Mouse (Mus musculus) hindbrain, embryonic 10.5 days (tissue): ENCODE results near the gene Pik3ip1. TPM values are rescaled to one million over a fixed set of nuclear protein-coding genes. Genes with fewer than 3 reads are reported as not detected.
A peak's percentile ranks its signal among the peaks of the same experiment; 100 is the strongest.

Experiments used
- DNase-seq: peaks from one replicate; pipeline ENCODE4 v3.0.0-alpha.2; 2017; ENCODE audit warnings: low spot score
- H3K27ac ChIP-seq: fragments of 300-500 bp; sonication (generic); 2 replicates; pipeline ENCODE4 v1.5.1; 2016; ENCODE audit warnings: mild to moderate bottlenecking, moderate library complexity
- H3K27me3 ChIP-seq: fragments of 300-500 bp; sonication (generic); 2 replicates; pipeline ENCODE4 v1.6.1; 2016; ENCODE audit warnings: mild to moderate bottlenecking; ENCODE audit not compliant: poor library complexity, insufficient read depth, severe bottlenecking
- H3K36me3 ChIP-seq: fragments of 300-500 bp; sonication (generic); 2 replicates; pipeline ENCODE4 v1.6.1; 2016; ENCODE audit warnings: mild to moderate bottlenecking, moderate library complexity
- H3K4me1 ChIP-seq: fragments of 300-500 bp; sonication (generic); replicated peaks from 2 replicates; pipeline ENCODE4 v1.6.1; 2016; ENCODE audit warnings: mild to moderate bottlenecking
- H3K4me3 ChIP-seq: fragments of 300-500 bp; sonication (generic); 2 replicates; pipeline ENCODE4 v1.5.1; 2016; ENCODE audit warnings: mild to moderate bottlenecking, moderate library complexity
- H3K9me3 ChIP-seq: fragments of 300-500 bp; sonication (generic); 2 replicates; pipeline ENCODE4 v1.6.1; 2016; ENCODE audit warnings: mild to moderate bottlenecking, moderate library complexity
- WGBS: fragments of 180-500 bp; shearing (Covaris S2); methylation state at CpG from one replicate; pipeline ENCODE4 v1.1.7; 2016; 5-methylcytosine and 5-hydroxymethylcytosine counted together
- polyA plus RNA-seq: library from polyadenylated mRNA; unstranded; fragments of >200 nt; fragmentation: Nextera tagmentation; extraction: Ambion mirVana; gene quantifications from 2 replicates; pipeline ENCODE4 v1.2.1, GENCODE M21; 2016

Gene Pik3ip1
- 9.3 and 9.4 TPM in 2 replicates for polyA plus RNA-seq

DNA sequence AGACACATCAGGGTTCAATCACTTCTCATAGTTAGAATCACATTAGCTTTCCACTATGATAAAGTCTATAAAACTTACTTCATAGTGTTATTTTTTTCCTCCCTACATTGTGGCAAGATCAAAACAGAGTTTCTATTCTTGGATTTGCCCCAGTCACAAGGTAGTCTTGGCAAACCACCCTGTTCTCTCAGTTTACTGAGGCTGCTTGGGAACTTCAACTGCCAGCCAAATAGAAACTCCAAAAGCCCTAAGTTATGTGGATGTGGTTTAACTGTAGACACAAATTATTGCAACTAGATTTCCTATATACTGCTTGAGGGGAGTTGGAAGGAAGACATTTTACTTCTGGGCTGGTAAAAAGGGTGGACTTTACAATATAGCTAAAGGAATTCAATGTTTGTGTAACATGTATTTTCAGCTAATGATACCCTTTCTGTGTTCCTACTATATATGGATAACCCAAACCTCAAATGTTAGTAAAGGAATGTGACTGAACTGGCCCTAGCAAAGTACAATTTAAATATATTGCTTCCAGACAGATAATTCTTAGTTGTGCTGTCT, at the start of gene Pik3ip1:
Gene Pik3ip1, plus strand, starts transcription at position 511 of the 561 bp plus-strand sequence.
- Histone ChIP-seq H3K4me1 (peaks cover 36% of the 10 kb centered on the region), H3K36me3 (no peaks in the 10 kb centered on the region), H3K4me3 (peak within 1 kb of the TSS; percentile 58), H3K27me3 (0 out of 2 replicates have a peak, but pooled peaks cover 12% of the 10 kb centered on the region), H3K9me3 (no peaks in the 10 kb centered on the region), H3K27ac (peak within 1 kb of the TSS; percentile 85)
- DNase-seq, result no peak

GRCm38 (mm10) chr11:3282887-3283286, 47.3 kb upstream of the Pik3ip1 start:
- Histone ChIP-seq H3K27ac (no peak overlapping the region), H3K4me3 (no peak overlapping the region), H3K27me3 (no peaks in the 10 kb centered on the region), H3K9me3 (peaks cover 22% of the 10 kb centered on the region), H3K4me1 (peaks cover 8% of the 10 kb centered on the region), H3K36me3 (no peaks in the 10 kb centered on the region)
- 84% methylated on average over 6 of the region's 6 CpGs for WGBS
- DNase-seq, result no peak

- Histone ChIP-seq H3K4me3 (no peak overlapping the region), H3K4me1 (peaks cover 14% of the 10 kb centered on the region), H3K27ac (no peak overlapping the region), H3K9me3 (peaks cover 22% of the 10 kb centered on the region), H3K27me3 (no peaks in the 10 kb centered on the region), H3K36me3 (no peaks in the 10 kb centered on the region)
- DNase-seq, result no peak
- 91% methylated on average over 6 of the region's 6 CpGs for WGBS
Measured at GRCm38 (mm10) chr11:3283645-3284044, 46.6 kb upstream of the Pik3ip1 start.

- WGBS, result 84% methylated on average over 3 of the region's 3 CpGs
- Histone ChIP-seq H3K27me3 (no peaks in the 10 kb centered on the region), H3K4me1 (peaks cover 15% of the 10 kb centered on the region), H3K36me3 (0 out of 2 replicates have a peak, but pooled peaks cover under 1% of the 10 kb centered on the region), H3K27ac (no peak overlapping the region), H3K4me3 (no peak overlapping the region), H3K9me3 (peaks cover 17% of the 10 kb centered on the region)
- DNase-seq, result no peak
Measured at GRCm38 (mm10) chr11:3285940-3286339, 44.3 kb upstream of the Pik3ip1 start.

DNA sequence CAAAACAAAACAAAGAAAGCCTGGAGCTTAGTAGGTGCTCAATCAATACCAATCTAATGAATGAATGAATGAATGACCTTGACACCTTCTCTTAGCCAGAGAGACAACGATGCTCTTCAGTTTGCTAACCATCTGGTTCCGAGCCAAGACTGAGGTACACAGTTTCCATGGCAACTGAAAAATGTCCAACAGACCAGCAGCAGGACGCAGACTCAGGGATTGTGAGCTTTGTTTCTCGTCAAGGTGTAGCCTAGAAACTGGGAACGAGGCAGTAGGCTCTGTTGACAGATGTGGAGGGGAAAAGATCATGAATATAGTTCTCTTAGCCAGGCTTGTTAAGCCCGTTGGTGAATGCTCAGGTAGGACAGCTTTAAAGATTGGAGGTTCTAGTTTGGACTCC, 43.1 kb upstream of the Pik3ip1 start:
- no peaks in the 10 kb centered on the region for H3K27me3 ChIP-seq
- no peak overlapping the region for H3K4me3 ChIP-seq
- WGBS, result 64% methylated on average over 6 of the region's 6 CpGs
- H3K4me1 ChIP-seq, result peaks cover 20% of the 10 kb centered on the region
- H3K27ac ChIP-seq, result no peak overlapping the region
- 0 out of 2 replicates have a peak, but pooled peaks cover 6% of the 10 kb centered on the region for H3K9me3 ChIP-seq
- DNase-seq, result no peak
- peaks cover 12% of the 10 kb centered on the region for H3K36me3 ChIP-seq

GRCm38 (mm10) chr11:3287921-3288320, 42.3 kb upstream of the Pik3ip1 start:
- no peak for DNase-seq
- peak overlapping the region; percentile 100 for H3K27ac ChIP-seq
- peak overlapping the region; percentile 95 for H3K4me3 ChIP-seq

DNA sequence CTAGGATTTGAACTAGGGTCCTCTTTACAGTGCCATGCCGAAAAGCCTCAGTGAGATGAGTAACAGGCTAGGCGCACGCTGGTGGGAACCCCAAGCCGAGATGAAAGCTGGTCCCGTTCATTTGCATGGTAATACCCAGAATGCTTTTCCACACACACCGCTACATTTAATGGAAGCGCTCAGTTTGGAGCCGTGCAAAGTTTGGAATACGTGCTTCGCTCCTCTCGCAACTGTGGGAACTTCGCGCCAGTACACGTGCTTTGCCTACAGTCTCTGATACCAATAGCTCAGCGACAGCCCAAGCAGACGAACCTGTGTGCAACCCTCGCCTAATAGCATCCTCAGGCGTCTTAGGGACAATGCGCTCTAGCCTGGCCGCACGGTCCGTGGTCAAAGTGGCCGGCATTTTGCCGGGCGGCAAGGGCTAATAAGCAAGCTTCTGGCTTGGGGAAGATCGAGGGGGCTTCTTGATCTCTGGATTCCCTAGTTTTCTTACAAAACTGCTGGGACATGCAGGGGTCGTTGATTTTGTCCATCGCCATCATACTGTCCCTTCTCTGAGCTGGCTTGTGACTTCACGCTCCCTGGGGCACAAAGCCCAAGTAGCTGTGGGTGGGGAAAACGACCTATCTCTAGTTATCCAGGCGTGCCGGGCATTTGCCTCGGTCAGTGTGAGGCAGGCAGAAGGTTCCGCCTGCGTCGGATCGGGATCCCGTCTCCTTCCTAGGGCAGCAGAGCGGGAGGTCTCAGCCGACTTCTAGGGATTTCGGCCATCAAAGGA, 41.5 kb upstream of the Pik3ip1 start, which contains the start of gene Patz1:
Gene Patz1, plus strand, starts transcription at position 354 of the 781 bp plus-strand sequence.
- peaks cover 32% of the 10 kb centered on the region for H3K4me1 ChIP-seq
- no peaks in the 10 kb centered on the region for H3K27me3 ChIP-seq
- 0 out of 2 replicates have a peak, but pooled peaks cover 3% of the 10 kb centered on the region for H3K9me3 ChIP-seq
- DNase-seq, result peak; percentile 75
- under 1% methylated on average over 41 of the region's 41 CpGs for WGBS
- peak within 1 kb of the TSS; percentile 95 for H3K4me3 ChIP-seq
- peak within 1 kb of the TSS; percentile 100 for H3K27ac ChIP-seq
- H3K36me3 ChIP-seq, result peaks cover 26% of the 10 kb centered on the region

More at GRCm38 (mm10) chr11:3287921-3288320, 42.3 kb upstream of the Pik3ip1 start:
- Histone ChIP-seq H3K9me3 (0 out of 2 replicates have a peak, but pooled peaks cover 3% of the 10 kb centered on the region), H3K4me1 (peaks cover 25% of the 10 kb centered on the region), H3K27me3 (no peaks in the 10 kb centered on the region), H3K36me3 (peaks cover 18% of the 10 kb centered on the region)
- WGBS, result 65% methylated on average over 5 of the region's 5 CpGs

- 2% methylated on average over 39 of the region's 40 CpGs for WGBS
- DNase-seq, result peak; percentile 95
- peaks cover 32% of the 10 kb centered on the region for H3K36me3 ChIP-seq
- 0 out of 2 replicates have a peak, but pooled peaks cover 3% of the 10 kb centered on the region for H3K9me3 ChIP-seq
- peaks cover 39% of the 10 kb centered on the region for H3K4me1 ChIP-seq
- peak overlapping the region; percentile 95 for H3K4me3 ChIP-seq
- H3K27ac ChIP-seq, result peak overlapping the region; percentile 100
- no peaks in the 10 kb centered on the region for H3K27me3 ChIP-seq
Measured at GRCm38 (mm10) chr11:3289302-3289802, 40.8 kb upstream of the Pik3ip1 start.

DNA sequence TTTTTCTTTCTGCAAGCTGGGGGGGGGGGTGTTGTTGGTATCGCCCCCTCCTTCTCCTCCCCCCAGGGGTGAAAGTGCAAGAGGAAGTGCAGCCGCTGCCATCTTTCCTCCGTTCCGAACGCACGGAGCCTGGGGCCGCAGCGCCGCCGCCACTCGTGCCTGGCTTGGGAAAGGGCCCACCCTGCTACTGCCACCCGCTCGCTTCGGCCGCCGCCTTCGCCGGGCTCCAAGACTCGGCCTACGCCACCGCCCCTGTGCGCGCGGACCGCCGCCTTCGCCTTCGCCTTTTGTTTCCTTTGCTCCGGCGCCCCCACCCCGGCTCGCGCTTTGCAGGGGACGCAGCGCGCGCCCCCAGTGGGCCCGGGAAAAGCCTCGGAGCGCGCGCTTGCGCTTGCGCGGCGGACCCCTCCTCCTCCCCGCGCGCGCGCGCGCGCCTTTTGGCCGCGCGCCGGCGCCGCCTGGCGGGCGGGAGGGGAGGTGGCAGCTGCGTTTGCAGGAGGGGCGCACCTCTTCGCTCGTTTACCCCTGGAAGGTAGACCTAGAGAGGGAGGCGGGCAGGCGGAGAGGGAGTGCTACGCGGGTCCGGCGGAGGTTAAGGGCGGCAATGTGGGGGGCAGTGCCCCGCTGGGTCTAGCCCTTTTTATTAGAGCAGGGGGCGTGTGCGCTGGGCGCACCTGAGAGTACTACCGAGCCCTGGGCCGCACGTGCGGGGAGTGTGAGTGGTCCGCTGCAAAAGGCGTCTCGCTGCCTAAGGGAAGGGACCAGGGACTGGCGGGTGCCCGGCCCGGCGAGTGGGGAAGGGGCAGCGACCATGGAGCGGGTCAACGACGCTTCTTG, 40.2 kb upstream of the Pik3ip1 start:
- DNase-seq, result peak; percentile 87
- Histone ChIP-seq H3K27ac (peak overlapping the region; percentile 100), H3K27me3 (no peaks in the 10 kb centered on the region), H3K4me3 (peak overlapping the region; percentile 95), H3K4me1 (peaks cover 46% of the 10 kb centered on the region), H3K36me3 (peaks cover 39% of the 10 kb centered on the region), H3K9me3 (0 out of 2 replicates have a peak, but pooled peaks cover 3% of the 10 kb centered on the region)
- WGBS, result under 1% methylated on average over 91 of the region's 92 CpGs

GRCm38 (mm10) chr11:3290640-3291310, 39.4 kb upstream of the Pik3ip1 start:
- Histone ChIP-seq H3K36me3 (peaks cover 46% of the 10 kb centered on the region), H3K4me3 (peak overlapping the region; percentile 95), H3K27ac (peak overlapping the region; percentile 100), H3K27me3 (no peaks in the 10 kb centered on the region), H3K9me3 (0 out of 2 replicates have a peak, but pooled peaks cover 3% of the 10 kb centered on the region), H3K4me1 (peaks cover 53% of the 10 kb centered on the region)
- DNase-seq, result peak; percentile 61
- WGBS, result under 1% methylated on average over 50 of the region's 50 CpGs

DNA sequence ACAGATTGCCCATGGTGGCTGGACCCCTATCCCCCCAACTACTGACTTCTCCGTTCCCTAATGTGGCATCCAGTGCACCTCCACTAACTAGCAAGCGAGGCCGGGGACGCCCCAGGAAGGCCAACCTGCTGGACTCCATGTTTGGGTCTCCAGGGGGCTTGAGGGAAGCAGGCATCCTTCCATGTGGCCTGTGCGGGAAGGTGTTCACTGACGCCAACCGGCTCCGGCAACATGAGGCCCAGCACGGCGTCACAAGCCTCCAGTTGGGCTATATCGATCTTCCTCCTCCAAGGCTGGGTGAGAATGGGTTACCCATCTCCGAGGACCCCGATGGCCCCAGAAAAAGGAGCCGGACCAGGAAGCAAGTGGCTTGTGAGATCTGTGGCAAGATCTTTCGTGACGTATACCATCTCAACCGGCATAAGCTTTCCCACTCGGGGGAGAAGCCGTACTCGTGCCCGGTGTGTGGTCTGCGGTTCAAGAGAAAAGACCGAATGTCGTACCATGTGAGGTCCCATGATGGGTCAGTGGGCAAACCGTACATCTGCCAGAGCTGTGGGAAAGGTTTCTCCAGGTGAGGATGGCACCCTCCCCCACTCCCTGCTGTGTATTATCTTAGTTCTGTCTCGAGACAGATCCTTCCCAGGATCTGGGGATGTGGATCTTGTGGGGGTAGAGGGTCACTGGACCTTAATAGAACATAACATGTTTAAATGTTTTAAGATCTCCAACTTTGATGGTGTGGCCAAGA, 38.7 kb upstream of the Pik3ip1 start:
- Histone ChIP-seq H3K4me3 (peak overlapping the region; percentile 95), H3K27ac (peak overlapping the region; percentile 100), H3K36me3 (peaks cover 53% of the 10 kb centered on the region), H3K4me1 (peaks cover 60% of the 10 kb centered on the region), H3K27me3 (no peaks in the 10 kb centered on the region), H3K9me3 (0 out of 2 replicates have a peak, but pooled peaks cover 3% of the 10 kb centered on the region)
- 2% methylated on average over 26 of the region's 26 CpGs for WGBS
- peak; percentile 57 for DNase-seq
